Mouse (Mus musculus): Measurements from ENCODE around the gene Elob.

Elob gene

GRCm38 (mm10) chr17:23829064-23829619, at the start of gene Elob:
Gene Elob, minus strand, starts transcription at chr17:23829136.
- peak; percentile 74 for DNase-seq (ENCODE audit: low spot score)

GRCm38 (mm10) chr17:23877166-23877565, 48.2 kb upstream of the Elob start:
- no peak for DNase-seq (ENCODE audit: low spot score)

GRCm38 (mm10) chr17:23876741-23877140, 47.8 kb upstream of the Elob start:
- no peak for DNase-seq (ENCODE audit: low spot score)

- no peak for DNase-seq (ENCODE audit: low spot score)
Observed at GRCm38 (mm10) chr17:23873884-23874856, 45.2 kb upstream of the Elob start.

GRCm38 (mm10) chr17:23868513-23868912, 39.6 kb upstream of the Elob start:
- no peak for DNase-seq (ENCODE audit: low spot score)

- DNase-seq (ENCODE audit: low spot score), result no peak
Observed at GRCm38 (mm10) chr17:23867756-23868155, 38.8 kb upstream of the Elob start, which contains the start of gene Prss21. Gene Prss21, plus strand, starts transcription at chr17:23868056.

GRCm38 (mm10) chr17:23862926-23863325, 34.0 kb upstream of the Elob start:
- DNase-seq (ENCODE audit: low spot score), result no peak

- DNase-seq (ENCODE audit: low spot score), result no peak
Observed at GRCm38 (mm10) chr17:23857913-23858312, 29.0 kb upstream of the Elob start.

- DNase-seq (ENCODE audit: low spot score), result no peak
Observed at GRCm38 (mm10) chr17:23857193-23857592, 28.3 kb upstream of the Elob start.

GRCm38 (mm10) chr17:23854229-23854765, 25.4 kb upstream of the Elob start:
- no peak for DNase-seq (ENCODE audit: low spot score)

GRCm38 (mm10) chr17:23853292-23853691, 24.4 kb upstream of the Elob start:
- DNase-seq (ENCODE audit: low spot score), result no peak

GRCm38 (mm10) chr17:23850853-23851749, 22.2 kb upstream of the Elob start:
- DNase-seq (ENCODE audit: low spot score), result peak; percentile 45

- no peak for DNase-seq (ENCODE audit: low spot score)
Observed at GRCm38 (mm10) chr17:23850028-23850427, 21.1 kb upstream of the Elob start.

- no peak for DNase-seq (ENCODE audit: low spot score)
Observed at GRCm38 (mm10) chr17:23843812-23844273, 14.9 kb upstream of the Elob start, which contains the start of the genes Prss32 and Prss41. Gene Prss32, plus strand, starts transcription at chr17:23843855. Gene Prss41, minus strand, starts transcription at chr17:23844172.

GRCm38 (mm10) chr17:23843141-23843811, 14.3 kb upstream of the Elob start:
- no peak for DNase-seq (ENCODE audit: low spot score)

GRCm38 (mm10) chr17:23841145-23841544, 12.2 kb upstream of the Elob start:
- DNase-seq (ENCODE audit: low spot score), result no peak

GRCm38 (mm10) chr17:23836006-23836575, 7.2 kb upstream of the Elob start, which contains the start of gene Prss33:
Gene Prss33, minus strand, starts transcription at chr17:23836056.
- no peak for DNase-seq (ENCODE audit: low spot score)

GRCm38 (mm10) chr17:23831201-23831600, 2.3 kb upstream of the Elob start:
- no peak for DNase-seq (ENCODE audit: low spot score)

- no peak for DNase-seq (ENCODE audit: low spot score)
Observed at GRCm38 (mm10) chr17:23828271-23829001, 500 bp downstream of the Elob start.

GRCm38 (mm10) chr17:23825591-23825990, 3.3 kb downstream of the Elob start:
- DNase-seq (ENCODE audit: low spot score), result no peak

Data from left cerebral cortex, adult 11 months (tissue).